Mouse (Mus musculus): ENCODE measurements around the gene Tspo2. TPM values are rescaled to one million over a fixed set of nuclear protein-coding genes. Genes with fewer than 3 reads are reported as not detected.
A peak's percentile ranks its signal among the peaks of the same experiment; 100 is the strongest.

Gene Tspo2
- 1 to 10 TPM in 1 of 2 experiments, not detected in 1; 1.0 TPM for total RNA-seq (2021)

GRCm38 (mm10) chr17:48451353-48451675 is at the start of gene Tspo2:
Gene Tspo2 (minus strand): TSS chr17:48451522.
- DNase-seq, result no peak
- intact Hi-C loops (cut with DNase I), result no loop called here

- DNase-seq, result peak; percentile 69 to 79
- intact Hi-C loops (cut with DNase I), result no loop called here
Measured at GRCm38 (mm10) chr17:48500846-48501445, 49.6 kb upstream of the Tspo2 start.

GRCm38 (mm10) chr17:48497986-48498385 is 46.7 kb upstream of the Tspo2 start:
- intact Hi-C loops (cut with DNase I), result no loop called here
- no peak for DNase-seq

- no peak for DNase-seq
- intact Hi-C loops (cut with DNase I), result no loop called here
Measured at GRCm38 (mm10) chr17:48493986-48494385, 42.7 kb upstream of the Tspo2 start.

GRCm38 (mm10) chr17:48493582-48493981 is 42.3 kb upstream of the Tspo2 start:
- DNase-seq, result no peak
- intact Hi-C loops (cut with DNase I), result no loop called here

- no peak for DNase-seq
- intact Hi-C loops (cut with DNase I), result no loop called here
Measured at GRCm38 (mm10) chr17:48492621-48493020, 41.3 kb upstream of the Tspo2 start.

- intact Hi-C loops (cut with DNase I), result no loop called here
- DNase-seq, result no peak
Measured at GRCm38 (mm10) chr17:48489466-48489865, 38.1 kb upstream of the Tspo2 start.

GRCm38 (mm10) chr17:48484191-48484590 is 32.9 kb upstream of the Tspo2 start:
- intact Hi-C loops (cut with DNase I), result no loop called here
- DNase-seq, result no peak

GRCm38 (mm10) chr17:48483764-48484163 is 32.4 kb upstream of the Tspo2 start:
- DNase-seq, result no peak
- intact Hi-C loops (cut with DNase I), result no loop called here

GRCm38 (mm10) chr17:48479952-48480351 is 28.6 kb upstream of the Tspo2 start:
- intact Hi-C loops (cut with DNase I), result loop anchor here (10.0 kb wide), 1 partner anchor 915 kb away; no protein-coding TSS in a partner anchor
- no peak for DNase-seq

GRCm38 (mm10) chr17:48475444-48475843 is 24.1 kb upstream of the Tspo2 start:
- DNase-seq, result no peak
- intact Hi-C loops (cut with DNase I), result loop anchor here (10.0 kb wide), 1 partner anchor 919 kb away; no protein-coding TSS in a partner anchor

GRCm38 (mm10) chr17:48474282-48474681 is 23.0 kb upstream of the Tspo2 start:
- peak; percentile 33 to 54 for DNase-seq
- intact Hi-C loops (cut with DNase I), result loop anchor here (10.0 kb wide), 1 partner anchor 921 kb away; no protein-coding TSS in a partner anchor

- DNase-seq, result peak; percentile 88 to 94
- intact Hi-C loops (cut with DNase I), result loop anchor here (1.0 to 2.0 kb wide), 2 partner anchors 51 to 135 kb away; no protein-coding TSS in a partner anchor
Measured at GRCm38 (mm10) chr17:48467395-48468231, 16.3 kb upstream of the Tspo2 start.

- intact Hi-C loops (cut with DNase I), result loop anchor here (1.0 to 2.0 kb wide), 2 partner anchors 50 to 135 kb away; no protein-coding TSS in a partner anchor
- DNase-seq, result peak in 1 of 2 experiments; percentile 7
Measured at GRCm38 (mm10) chr17:48466769-48467394, 15.6 kb upstream of the Tspo2 start.

- no peak for DNase-seq
- intact Hi-C loops (cut with DNase I), result no loop called here
Measured at GRCm38 (mm10) chr17:48463391-48463790, 12.1 kb upstream of the Tspo2 start.

- no peak for DNase-seq
- intact Hi-C loops (cut with DNase I), result no loop called here
Measured at GRCm38 (mm10) chr17:48462096-48462495, 10.8 kb upstream of the Tspo2 start.

- no peak for DNase-seq
- intact Hi-C loops (cut with DNase I), result no loop called here
Measured at GRCm38 (mm10) chr17:48457971-48458653, 6.8 kb upstream of the Tspo2 start.

GRCm38 (mm10) chr17:48455955-48456354 is 4.6 kb upstream of the Tspo2 start:
- intact Hi-C loops (cut with DNase I), result no loop called here
- DNase-seq, result no peak

GRCm38 (mm10) chr17:48454688-48455087 is 3.4 kb upstream of the Tspo2 start, which contains the start of gene Unc5cl:
Gene Unc5cl (plus strand): TSS chr17:48454901.
- intact Hi-C loops (cut with DNase I), result no loop called here

GRCm38 (mm10) chr17:48454190-48454589 is 2.9 kb upstream of the Tspo2 start:
- intact Hi-C loops (cut with DNase I), result no loop called here
- DNase-seq, result no peak

More at GRCm38 (mm10) chr17:48454688-48455087, 3.4 kb upstream of the Tspo2 start, which contains the start of gene Unc5cl:
- no peak for DNase-seq

GRCm38 (mm10) chr17:48453489-48453888 is 2.2 kb upstream of the Tspo2 start:
- no peak for DNase-seq
- intact Hi-C loops (cut with DNase I), result no loop called here
